Mouse (Mus musculus) kidney, adult 2 months (tissue): ENCODE results near the gene Lpin2. TPM values are rescaled to one million over a fixed set of nuclear protein-coding genes. Genes with fewer than 3 reads are reported as not detected.

Source experiments
- DNase-seq: peaks from one replicate; pipeline ENCODE4 v3.0.0; 2021
- H3K27ac ChIP-seq: fragments of 200-500 bp; 2 replicates; pipeline ENCODE4 v1.5.1; 2012; ENCODE audit warnings: low read depth, low read length, control low read depth, inconsistent platforms; ENCODE audit not compliant: insufficient read depth
- H3K27me3 ChIP-seq: fragments of 200-500 bp; replicated peaks from 2 replicates; pipeline ENCODE4 v1.6.1; 2012; ENCODE audit warnings: mild to moderate bottlenecking, moderate library complexity, low read length, inconsistent platforms; ENCODE audit not compliant: control insufficient read depth, insufficient read depth
- H3K36me3 ChIP-seq: fragments of 200-500 bp; 2 replicates; pipeline ENCODE4 v1.6.1; 2012; ENCODE audit warnings: mild to moderate bottlenecking, moderate library complexity, low read length, inconsistent platforms; ENCODE audit not compliant: control insufficient read depth, insufficient read depth
- H3K4me1 ChIP-seq: fragments of 200-500 bp; 2 replicates; pipeline ENCODE4 v1.6.1; 2011; ENCODE audit warnings: low read length; ENCODE audit not compliant: control insufficient read depth, insufficient read depth
- H3K4me3 ChIP-seq: fragments of 200-500 bp; 2 replicates; pipeline ENCODE4 v1.5.1; 2011; ENCODE audit warnings: mild to moderate bottlenecking, low read depth, low read length, control low read depth; ENCODE audit not compliant: insufficient read depth
- CTCF ChIP-seq: fragments of 200-500 bp; conservative IDR thresholded peaks from 2 replicates; pipeline ENCODE4 v1.5.1; 2011; ENCODE audit warnings: low read depth, mild to moderate bottlenecking, control low read depth, low read length, moderate library complexity, mixed read lengths; ENCODE audit not compliant: insufficient read depth, insufficient read length
- POLR2A ChIP-seq: fragments of 200-500 bp; IDR thresholded peaks from one replicate; pipeline ENCODE4 v1.6.1; 2011; ENCODE audit warnings: low read depth, low read length, control low read depth
- WGBS: fragments of 180-500 bp; shearing (Covaris S2); methylation state at CpG from one replicate; pipeline ENCODE4 v1.1.7; 2018; 5-methylcytosine and 5-hydroxymethylcytosine counted together
- polyA plus RNA-seq: library from polyadenylated mRNA; depleted of rRNA; stranded (reverse); fragments of >200 nt; gene quantifications from 2 replicates; pipeline ENCODE4 v1.2.3, GENCODE M21; 2012; rRNA removed

The Lpin2 gene
- 17.7 and 20.5 TPM in 2 replicates for polyA plus RNA-seq

DNA sequence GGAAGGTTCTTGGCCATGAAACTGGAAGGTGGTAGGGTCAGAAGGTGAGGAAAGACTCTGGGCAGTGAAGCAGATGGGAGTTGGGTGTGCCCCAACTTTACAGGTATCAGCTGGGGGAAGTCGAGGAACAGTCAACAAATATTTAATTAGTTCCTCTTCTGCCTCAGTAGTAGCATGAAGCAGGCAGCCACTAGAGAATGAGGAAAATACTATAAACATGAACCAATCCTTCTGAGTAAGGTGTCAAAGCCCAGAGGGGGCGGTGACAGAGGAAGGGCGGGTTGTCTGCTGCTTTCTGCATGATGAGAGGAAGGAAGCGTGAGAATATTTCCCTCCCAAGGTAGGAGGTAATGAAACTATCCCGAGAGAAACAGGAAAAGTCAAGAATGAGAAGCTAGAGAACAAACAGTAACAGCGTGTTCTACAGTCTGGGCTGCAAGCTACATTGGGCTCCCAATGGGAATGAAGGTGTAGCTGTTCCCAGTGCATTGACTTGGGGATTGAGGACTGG lies at the start of gene Lpin2:
TSS of gene Lpin2 (plus strand) at position 350 of the 511 bp plus-strand sequence.
- Histone ChIP-seq H3K4me3 (peak within 1 kb of the TSS; percentile 99), H3K36me3 (no peaks in the 10 kb centered on the region), H3K4me1 (peaks cover 26% of the 10 kb centered on the region), H3K27me3 (no peaks in the 10 kb centered on the region), H3K27ac (peak within 1 kb of the TSS; percentile 87)
- peak; percentile 76 for DNase-seq
- 35% methylated on average over 6 of the region's 6 CpGs for WGBS
- TF ChIP-seq CTCF: no peak
- TF ChIP-seq POLR2A: no peak

DNA sequence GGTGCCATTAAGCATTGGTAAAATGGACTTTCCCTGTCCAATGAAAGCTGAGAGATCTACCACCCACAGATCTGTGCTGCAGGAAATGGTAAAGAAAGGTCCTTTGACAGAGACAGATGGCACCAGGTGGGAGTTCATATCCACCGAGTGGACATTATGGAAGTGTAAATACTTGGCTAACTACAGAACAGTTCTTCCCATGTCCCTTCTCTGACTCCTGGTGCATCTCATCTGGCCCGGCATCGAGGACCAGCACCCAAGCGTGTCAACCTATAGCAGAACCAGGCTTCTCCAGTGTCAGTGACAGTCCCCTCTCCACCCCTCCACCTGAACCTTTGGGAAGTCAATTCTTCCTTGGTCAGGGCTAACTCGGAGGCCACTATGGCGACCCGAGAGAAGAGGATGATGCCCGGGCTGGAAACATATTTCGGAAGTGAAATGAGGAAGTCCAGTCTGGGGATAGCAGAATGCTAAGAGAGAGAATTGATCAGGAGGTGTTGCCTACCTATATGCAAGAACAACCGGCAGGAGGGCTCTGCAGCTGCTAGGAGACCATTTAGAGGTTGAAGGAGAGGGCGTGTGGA lies 49.4 kb upstream of the Lpin2 start:
- no peak for TF ChIP-seq CTCF
- no peak for TF ChIP-seq POLR2A
- Histone ChIP-seq H3K36me3 (no peaks in the 10 kb centered on the region), H3K27ac (no peak overlapping the region), H3K4me3 (no peak overlapping the region), H3K4me1 (peaks cover 24% of the 10 kb centered on the region), H3K27me3 (no peaks in the 10 kb centered on the region)
- 79% methylated on average over 11 of the region's 11 CpGs for WGBS
- DNase-seq: no peak

DNA sequence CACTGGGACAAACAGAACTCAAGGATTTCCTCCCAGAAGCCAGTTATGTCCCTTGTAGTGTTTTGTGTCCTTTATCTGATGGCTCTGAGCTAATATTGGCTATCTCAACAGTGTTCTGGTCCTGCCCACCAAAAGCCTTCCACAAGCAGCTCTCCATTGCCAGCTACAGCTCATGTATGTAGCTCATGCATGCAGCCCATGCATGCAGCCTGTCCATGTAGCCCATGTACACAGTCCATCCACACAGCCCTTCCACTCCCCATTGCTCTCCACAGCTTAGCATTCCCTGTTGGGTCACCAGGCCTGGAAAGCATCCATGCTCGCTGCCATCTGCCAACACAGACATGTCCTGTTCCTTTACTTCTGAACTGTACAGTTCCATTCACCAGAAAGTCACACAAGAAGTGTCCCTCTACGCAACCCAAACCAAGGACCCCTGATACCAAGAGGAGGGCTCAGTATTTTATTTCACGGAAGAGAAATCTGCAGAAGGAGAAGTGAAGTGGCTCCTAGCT lies 47.9 kb upstream of the Lpin2 start:
- Histone ChIP-seq H3K27me3 (no peaks in the 10 kb centered on the region), H3K27ac (peak overlapping the region; percentile 78), H3K36me3 (no peaks in the 10 kb centered on the region), H3K4me3 (no peak overlapping the region), H3K4me1 (peaks cover 22% of the 10 kb centered on the region)
- TF ChIP-seq POLR2A (no peak), CTCF (no peak)
- peak; percentile 32 for DNase-seq
- WGBS: 93% methylated on average over 3 of the region's 3 CpGs

DNA sequence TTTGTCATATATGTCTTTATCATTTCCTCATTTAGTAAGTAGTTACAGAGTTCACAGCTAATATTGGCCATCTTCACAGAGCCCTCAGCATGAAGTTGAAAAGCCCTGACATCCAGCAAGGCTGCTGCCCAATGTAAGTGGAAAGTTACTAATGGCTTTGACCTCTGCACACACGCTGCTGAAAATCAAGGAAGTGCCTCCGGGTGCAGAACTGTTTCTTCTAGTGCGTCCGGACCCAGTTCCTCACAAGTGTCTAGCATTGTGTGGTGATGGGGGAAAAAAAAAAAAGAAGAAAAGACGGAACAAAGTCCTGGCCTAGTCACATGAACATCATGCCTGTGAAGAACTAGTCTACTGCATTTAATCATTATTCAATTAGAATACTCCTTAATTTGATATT lies 47.3 kb upstream of the Lpin2 start:
- WGBS: 4% methylated on average over 5 of the region's 5 CpGs
- peak overlapping the region; percentile 78 for H3K27ac ChIP-seq
- H3K4me1 ChIP-seq: peaks cover 22% of the 10 kb centered on the region
- DNase-seq: peak; percentile 90
- no peaks in the 10 kb centered on the region for H3K27me3 ChIP-seq
- H3K4me3 ChIP-seq: no peak overlapping the region
- no peaks in the 10 kb centered on the region for H3K36me3 ChIP-seq
- TF ChIP-seq CTCF (no peak), POLR2A (no peak)

DNA sequence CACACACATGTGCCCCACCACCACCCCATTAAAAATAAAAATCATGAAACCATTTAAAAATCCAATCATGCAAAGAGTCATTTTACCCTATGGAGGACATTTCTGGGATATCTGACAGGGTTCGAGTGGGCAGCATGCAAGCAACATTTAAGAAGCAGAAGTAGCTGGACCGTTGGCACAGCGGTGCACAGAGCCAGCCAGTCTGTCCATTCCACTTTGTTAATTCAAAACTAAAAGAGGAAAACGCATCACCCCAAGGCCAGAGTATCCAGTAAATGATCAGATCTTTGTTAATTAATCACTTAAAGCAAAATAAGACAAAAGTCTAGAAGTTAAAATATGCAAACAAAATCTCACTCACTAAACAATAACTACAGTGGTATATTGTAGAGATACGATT lies 46.5 kb upstream of the Lpin2 start:
- peak overlapping the region; percentile 87 for H3K27ac ChIP-seq
- H3K27me3 ChIP-seq: no peaks in the 10 kb centered on the region
- TF ChIP-seq POLR2A (no peak), CTCF (no peak)
- DNase-seq: peak; percentile 72
- H3K4me1 ChIP-seq: peaks cover 22% of the 10 kb centered on the region
- H3K4me3 ChIP-seq: no peak overlapping the region
- 56% methylated on average over 5 of the region's 5 CpGs for WGBS
- H3K36me3 ChIP-seq: no peaks in the 10 kb centered on the region

- no peak for TF ChIP-seq POLR2A
- no peak for TF ChIP-seq CTCF
- Histone ChIP-seq H3K36me3 (no peaks in the 10 kb centered on the region), H3K4me3 (no peak overlapping the region), H3K27me3 (no peaks in the 10 kb centered on the region), H3K27ac (peak overlapping the region; percentile 58; the same call in 1 of the 2 replicates), H3K4me1 (peaks cover 22% of the 10 kb centered on the region)
- WGBS: 61% methylated on average over 16 of the region's 16 CpGs
- peak; percentile 32 for DNase-seq
Observed at GRCm38 (mm10) chr17:71136384-71137333, 45.7 kb upstream of the Lpin2 start.

DNA sequence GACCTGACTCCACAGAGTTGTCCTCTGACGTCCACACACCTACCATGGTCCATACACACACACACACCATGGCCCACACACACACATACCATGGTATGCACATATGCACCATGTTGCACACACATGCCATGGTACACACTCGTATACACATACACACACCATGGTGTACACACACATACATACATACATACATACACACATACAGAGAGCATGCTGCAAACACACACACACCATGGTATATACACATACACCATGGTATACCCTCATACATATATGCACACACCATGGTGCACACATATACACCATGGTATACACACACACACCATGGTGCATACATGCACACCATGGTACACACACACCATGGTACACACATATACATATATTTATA lies 45.0 kb upstream of the Lpin2 start:
- DNase-seq: no peak
- Histone ChIP-seq H3K27ac (no peak overlapping the region), H3K27me3 (no peaks in the 10 kb centered on the region), H3K4me3 (no peak overlapping the region), H3K36me3 (no peaks in the 10 kb centered on the region), H3K4me1 (peaks cover 22% of the 10 kb centered on the region)
- TF ChIP-seq POLR2A (no peak), CTCF (no peak)
- 84% methylated on average over 2 of the region's 2 CpGs for WGBS
